18 mouse cellular contexts compared by ENCODE assay signal in the genomic region with DNA sequence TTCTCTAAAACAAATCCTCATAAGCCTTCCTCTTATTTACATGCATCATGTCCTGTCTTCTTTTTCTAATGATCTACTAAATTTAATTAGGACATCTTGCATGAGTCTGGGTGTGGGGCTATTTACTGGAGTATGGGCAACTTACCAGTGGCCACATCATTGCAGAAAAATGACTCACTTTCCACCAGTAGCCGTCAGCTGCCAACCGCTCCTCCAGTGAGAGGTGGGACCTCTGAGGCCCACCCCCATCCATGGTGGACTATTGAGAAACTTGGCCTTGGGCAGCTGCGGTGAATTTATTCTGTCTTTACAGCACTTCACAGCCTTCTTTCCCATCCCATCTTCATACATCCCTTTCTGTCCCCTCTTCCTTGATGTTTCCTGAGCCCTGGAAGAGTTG. TPM values are rescaled to one million over a fixed set of nuclear protein-coding genes. Genes with fewer than 3 reads are reported as not detected.
DNase-seq lines count a peak whose midpoint lies in the region; ATAC-seq and TF ChIP-seq lines count a peak whose summit lies in the region.
"Had no signal": no experiment of that assay in that cellular context is flagged by ENCODE, and none has a peak within 500 bp of the region (broad histone marks: within the 10 kb centered on the region; RNA-seq: fewer than 3 reads in every experiment).

No protein-coding gene starts in this region.

- H3K27me3 ChIP-seq in heart, embryonic 10.5 days (ENCODE audit: insufficient read depth, poor library complexity, severe bottlenecking): no peaks in the 10 kb centered on the region; the same call in 1 of the 2 replicates
- no peaks in the 10 kb centered on the region for H3K27me3 ChIP-seq in liver, postnatal 0 days (ENCODE audit: insufficient read depth, low read length)
- H3K27me3 ChIP-seq: embryonic facial prominence, embryonic 13.5 days; forebrain, embryonic 13.5 days; heart, embryonic 15.5 days; hindbrain, embryonic 13.5 days had no signal

- DNase-seq in heart, adult 11 months: peak; percentile 92
- no peak for DNase-seq in heart, embryonic 10.5 days (ENCODE audit: low spot score)
- DNase-seq in 3134 (ENCODE audit: extremely low read depth, insufficient read length, low spot score) (peak; percentile 51), 3T3-L1 (ENCODE audit: low read depth, low spot score) (peak; percentile 60), NIH3T3 (ENCODE audit: low read depth) (peak; percentile 65)
- no peak for DNase-seq in liver, postnatal 0 days
- DNase-seq: adrenal gland, postnatal 25 days; cerebellum, adult 18-20 months; cerebellum, adult 9-11 months; cerebellum, postnatal 36 days; forebrain, postnatal 0 days; kidney, adult 11 months had no signal

- no peaks in the 10 kb centered on the region for H3K9me3 ChIP-seq in heart, embryonic 10.5 days
- H3K9me3 ChIP-seq in liver, postnatal 0 days (ENCODE audit: low read length): no peaks in the 10 kb centered on the region
- H3K9me3 ChIP-seq: embryonic facial prominence, embryonic 13.5 days; forebrain, embryonic 13.5 days; heart, embryonic 15.5 days; hindbrain, embryonic 13.5 days had no signal

- H3K27ac ChIP-seq in heart, embryonic 10.5 days: no peak overlapping the region
- H3K27ac ChIP-seq in liver, postnatal 0 days (ENCODE audit: low read depth): no peak overlapping the region
- H3K27ac ChIP-seq: embryonic facial prominence, embryonic 13.5 days; forebrain, embryonic 13.5 days; heart, embryonic 15.5 days; hindbrain, embryonic 13.5 days; hindbrain, postnatal 0 days had no signal

- no peak overlapping the region for H3K4me3 ChIP-seq in heart, embryonic 10.5 days
- no peak overlapping the region for H3K4me3 ChIP-seq in liver, postnatal 0 days (ENCODE audit: low read depth, low read length)
- H3K4me3 ChIP-seq: embryonic facial prominence, embryonic 13.5 days; forebrain, embryonic 13.5 days; heart, embryonic 15.5 days; hindbrain, embryonic 13.5 days had no signal

- H3K4me1 ChIP-seq in heart, embryonic 10.5 days: peaks cover 31% of the 10 kb centered on the region
- no peaks in the 10 kb centered on the region for H3K4me1 ChIP-seq in liver, postnatal 0 days (ENCODE audit: insufficient read depth)
- H3K4me1 ChIP-seq: forebrain, embryonic 13.5 days had no signal

- 85% methylated on average over 3 of the region's 3 CpGs for WGBS in heart, embryonic 10.5 days
- 82% methylated on average over 3 of the region's 3 CpGs for WGBS in liver, postnatal 0 days (ENCODE audit: insufficient replicate concordance)

- H3K36me3 ChIP-seq in heart, embryonic 10.5 days: no peaks in the 10 kb centered on the region
- H3K36me3 ChIP-seq in liver, postnatal 0 days (replicated peaks; ENCODE audit: insufficient read depth, low read length): no peaks in the 10 kb centered on the region
- H3K36me3 ChIP-seq: embryonic facial prominence, embryonic 13.5 days; heart, embryonic 15.5 days; hindbrain, embryonic 13.5 days had no signal

- H3K9ac ChIP-seq in liver, postnatal 0 days (replicated peaks): no peak overlapping the region
- H3K9ac ChIP-seq: embryonic facial prominence, embryonic 13.5 days; forebrain, embryonic 13.5 days; forebrain, postnatal 0 days; heart, embryonic 15.5 days; hindbrain, embryonic 13.5 days had no signal

- TF ChIP-seq EP300 in liver, postnatal 0 days (IDR thresholded peaks at IDR 0.05; ENCODE audit: low read depth): no peak

- TF ChIP-seq CTCF in liver, postnatal 0 days (IDR thresholded peaks at IDR 0.05; ENCODE audit: low read depth): no peak

- ATAC-seq in monocyte, adult 5-6 weeks (replicated peaks; ENCODE audit: insufficient number of reproducible peaks, low FRiP score, low TSS enrichment, poor library complexity, severe bottlenecking): no peak
- ATAC-seq in liver, postnatal 0 days: no peak
- ATAC-seq: forebrain, embryonic 13.5 days; forebrain, postnatal 0 days; hindbrain, postnatal 0 days had no signal

- no peak overlapping the region for H3K4me2 ChIP-seq in liver, postnatal 0 days (ENCODE audit: low read depth, low read length)
- H3K4me2 ChIP-seq: embryonic facial prominence, embryonic 13.5 days; forebrain, embryonic 13.5 days; heart, embryonic 15.5 days; hindbrain, embryonic 13.5 days had no signal

RNA-seq across cellular contexts. Expression of a gene that starts 35.9 kb away (rescaled TPM):
- 21.3 and 24.5 TPM in 2 replicates for polyA plus RNA-seq in heart, embryonic 10.5 days (2016; fragmentation: Nextera tagmentation; extraction: Ambion mirVana)
- 0.19 to 1.8 TPM (median 0.49 TPM) in 3 replicates for total RNA-seq in monocyte, adult 5-6 weeks (2017)
- polyA plus RNA-seq in liver, postnatal 0 days (2015; fragmentation: Nextera tagmentation; extraction: Ambion mirVana): 0.65 and 0.81 TPM in 2 replicates

RNA-seq across cellular contexts. Expression of a gene that starts 45.6 kb away (rescaled TPM):
- 47.0 and 56.0 TPM in 2 replicates for polyA plus RNA-seq in heart, embryonic 10.5 days (2016; fragmentation: Nextera tagmentation; extraction: Ambion mirVana)
- total RNA-seq in monocyte, adult 5-6 weeks (2017): 46.7 to 79.0 TPM (median 53.2 TPM) in 3 replicates
- polyA plus RNA-seq in liver, postnatal 0 days (2015; fragmentation: Nextera tagmentation; extraction: Ambion mirVana): 16.9 and 18.1 TPM in 2 replicates

Comparison
In these comparisons a context has a peak if more than half of its experiments do, and no peak if none do; other contexts are left out.
1. DNase-seq: peak in heart, adult 11 months (single experiment), 3134 (single experiment), 3T3-L1 (single experiment) and NIH3T3 (single experiment); none in heart, embryonic 10.5 days (single experiment) and liver, postnatal 0 days (single experiment).
2. RNA of a gene that starts 35.9 kb away (polyA plus RNA-seq): 21.3 to 24.5 TPM in heart, embryonic 10.5 days; 0.65 to 0.81 TPM in liver, postnatal 0 days; every median in the first group is over 10 times any median in the second.